Mouse (Mus musculus): ENCODE results near the gene Ndufa9.
A peak's percentile ranks its signal among the peaks of the same experiment; 100 is the strongest.

The Ndufa9 gene

DNA sequence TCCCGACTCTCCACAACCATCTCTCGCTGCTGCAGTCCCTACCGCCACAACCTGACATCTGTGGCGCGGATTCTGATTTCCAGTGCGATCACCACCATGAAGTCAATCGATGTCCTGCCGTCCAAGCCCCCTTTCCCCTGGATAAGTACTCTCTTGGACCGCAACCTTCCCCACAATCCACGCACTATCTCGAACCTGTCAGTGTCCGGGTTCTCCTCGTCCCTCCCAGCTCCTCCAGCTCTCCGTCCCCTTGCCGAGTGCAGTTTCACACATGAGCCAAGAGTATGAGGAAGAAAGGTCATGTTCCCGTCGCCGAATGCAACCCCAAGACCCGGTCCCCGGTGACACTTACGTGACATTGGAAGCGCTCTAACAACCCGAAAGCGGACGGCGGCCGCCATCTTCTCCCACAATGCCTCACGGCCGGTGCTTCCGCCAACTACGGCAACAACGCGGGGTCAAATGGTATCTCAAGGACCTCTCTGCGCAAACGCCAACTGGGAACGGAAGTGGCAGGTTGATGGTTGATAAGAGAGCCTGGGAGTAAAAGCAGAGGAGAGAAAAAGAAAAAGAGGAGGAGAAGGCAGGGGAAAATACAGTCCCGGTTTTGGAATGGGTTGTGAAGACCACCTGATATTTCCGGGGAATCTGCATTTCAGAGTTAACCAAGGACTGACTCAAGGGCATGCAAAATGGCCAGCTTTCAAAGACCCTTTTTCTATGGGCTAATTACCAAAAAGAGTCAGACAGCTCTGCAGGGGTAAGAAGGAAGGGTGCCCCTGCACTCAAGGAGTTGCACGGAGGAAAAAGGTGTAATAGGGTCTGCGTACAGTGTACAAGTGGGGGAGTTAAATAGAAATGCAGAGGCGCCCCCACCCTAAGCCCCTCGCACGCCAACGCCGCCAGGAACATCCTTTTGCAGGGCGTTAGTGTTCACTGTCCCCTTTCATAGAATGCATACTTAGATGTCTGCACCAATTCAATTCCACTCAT is at the start of gene Ndufa9:
Ndufa9 (minus strand) TSS at position 425 of the 993 bp plus-strand sequence.
- peak; percentile 94 for DNase-seq

GRCm38 (mm10) chr6:126877118-126877517 is 28.2 kb upstream of the Ndufa9 start:
- no peak for DNase-seq

DNA sequence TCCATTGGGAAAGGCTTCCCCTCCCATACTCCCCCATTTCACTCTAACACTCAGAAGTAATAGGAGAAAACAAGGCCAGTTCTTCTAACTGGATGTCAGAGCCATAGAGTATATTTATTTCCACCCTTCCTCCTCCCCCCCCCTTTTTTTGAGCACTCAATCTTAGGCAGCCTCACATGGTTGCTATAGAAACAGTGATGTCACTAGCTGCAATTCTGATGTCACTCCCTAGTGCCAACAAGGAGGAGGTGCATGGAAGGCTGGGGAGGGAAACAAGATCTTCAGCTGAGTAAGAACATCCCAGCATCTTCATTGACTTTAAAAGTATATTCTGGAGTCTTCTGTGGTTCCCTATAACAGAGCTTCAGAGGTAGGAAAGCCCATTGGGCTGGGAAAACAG is 3.9 kb upstream of the Ndufa9 start, which contains the start of gene Akap3:
Akap3 (plus strand) TSS at position 218 of the 400 bp plus-strand sequence.
- DNase-seq, result no peak

- DNase-seq, result no peak
These were observed 12.3 kb downstream of the Ndufa9 start for GRCm38 (mm10) chr6:126836628-126837027.

DNA sequence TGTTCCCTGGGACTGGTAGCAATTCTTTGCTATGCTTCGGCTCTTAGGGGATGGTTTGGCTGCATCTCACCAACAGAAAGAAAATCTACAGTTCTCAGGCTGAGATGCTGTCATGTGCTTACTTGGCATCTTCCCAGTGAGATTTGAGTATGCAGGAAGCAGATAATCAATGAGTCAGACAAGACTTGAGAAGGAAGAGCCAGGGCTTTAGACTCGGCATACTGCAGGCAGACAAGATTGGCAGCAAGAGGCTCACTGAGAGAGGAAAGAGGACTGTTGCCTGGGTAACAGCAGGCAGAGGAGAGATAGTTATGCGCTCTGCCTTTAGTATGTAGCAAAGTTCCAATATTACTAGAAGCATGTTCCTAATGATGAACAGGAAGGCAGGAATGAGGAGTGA is 25.8 kb downstream of the Ndufa9 start:
- no peak for DNase-seq

DNA sequence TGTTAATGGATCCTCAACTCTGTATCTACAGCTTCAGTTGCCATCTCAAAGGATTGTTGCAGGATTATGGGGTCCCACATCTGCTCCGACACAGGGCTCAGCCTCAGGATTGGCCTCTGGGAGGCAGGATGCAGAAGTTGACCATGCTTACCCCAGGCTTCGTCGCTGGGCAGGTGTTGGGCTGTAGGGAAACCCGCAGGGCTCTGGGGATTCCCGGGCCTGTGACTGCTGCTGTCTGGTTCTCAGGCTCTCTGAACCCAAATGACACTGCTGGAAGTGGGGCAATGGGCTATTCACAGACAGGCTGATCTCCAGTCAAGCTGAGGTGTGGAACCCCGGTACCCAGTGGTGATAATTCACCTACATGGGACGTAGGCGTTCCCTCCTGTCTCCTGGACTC is 32.6 kb downstream of the Ndufa9 start:
- DNase-seq, result no peak

GRCm38 (mm10) chr6:126815206-126815750 is 33.7 kb downstream of the Ndufa9 start:
- no peak for DNase-seq

DNA sequence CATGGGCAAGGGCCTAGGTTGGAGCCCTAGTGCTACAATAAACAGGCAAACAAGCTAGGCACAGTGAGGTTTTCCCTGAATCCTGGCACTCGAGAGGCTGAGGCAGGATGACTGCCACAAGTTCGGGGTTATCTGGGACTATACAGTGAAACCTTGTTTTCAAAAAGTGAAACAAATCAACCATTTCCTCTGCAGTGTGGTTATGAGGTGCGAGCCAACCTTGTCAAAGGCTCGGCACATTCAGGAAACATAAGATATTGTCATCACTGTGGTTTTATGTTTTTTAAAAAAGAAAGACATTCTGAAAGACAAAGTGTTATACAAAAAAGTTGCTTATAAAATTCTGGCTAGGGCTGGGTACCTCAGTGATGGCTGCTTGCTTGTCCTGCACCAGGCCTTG is 37.5 kb downstream of the Ndufa9 start:
- DNase-seq, result no peak

- DNase-seq, result no peak
These were observed 40.4 kb downstream of the Ndufa9 start for GRCm38 (mm10) chr6:126808561-126808960.

- DNase-seq, result peak; percentile 34
These were observed 40.8 kb downstream of the Ndufa9 start for GRCm38 (mm10) chr6:126808134-126808533.

DNA sequence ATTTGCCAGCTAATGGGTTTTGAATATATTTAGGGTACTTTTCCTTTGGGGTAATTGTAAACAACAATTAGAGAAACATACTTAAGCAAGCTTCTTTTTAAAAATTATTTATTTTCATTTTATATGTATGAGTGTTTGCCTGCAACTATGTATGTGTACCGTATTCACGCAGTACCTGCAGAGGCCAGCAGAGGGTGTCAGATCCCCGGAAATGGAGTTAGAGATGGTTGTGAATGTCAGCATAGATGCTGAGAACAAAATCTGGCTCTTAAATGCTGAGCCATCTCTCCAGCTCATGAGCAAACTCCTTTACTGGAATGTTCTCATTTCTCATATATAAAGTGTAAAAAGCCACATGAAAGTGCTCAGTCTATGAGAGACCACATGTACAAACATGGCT is 42.2 kb downstream of the Ndufa9 start:
- no peak for DNase-seq

- peak; percentile 43 for DNase-seq
These were observed 46.0 kb downstream of the Ndufa9 start for GRCm38 (mm10) chr6:126802946-126803345.

- DNase-seq, result no peak
These were observed 54.2 kb downstream of the Ndufa9 start for GRCm38 (mm10) chr6:126794751-126795150.

- no peak for DNase-seq
These were observed 55.2 kb downstream of the Ndufa9 start for GRCm38 (mm10) chr6:126793689-126794088.

GRCm38 (mm10) chr6:126791964-126792363 is 57.0 kb downstream of the Ndufa9 start:
- DNase-seq, result peak; percentile 21

DNA sequence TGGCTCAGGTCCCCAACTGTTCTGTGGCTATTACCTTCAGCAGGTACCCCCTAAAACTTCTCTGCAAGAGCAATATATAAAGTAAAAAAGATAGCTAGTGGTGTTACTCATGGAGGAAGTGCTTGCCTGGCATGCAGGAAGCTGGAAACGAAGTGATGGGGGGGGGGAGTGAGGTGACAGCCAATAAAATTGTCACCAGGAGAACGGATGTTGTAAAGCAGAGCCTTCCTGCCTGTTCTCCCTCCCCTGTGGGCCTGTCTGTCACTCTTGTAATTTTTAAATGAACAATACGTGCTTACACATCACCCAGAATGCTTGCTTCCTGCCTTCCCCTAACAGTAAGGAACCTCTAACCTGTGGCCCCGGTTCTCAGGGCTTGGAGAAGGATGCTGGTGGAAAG is 57.4 kb downstream of the Ndufa9 start:
- no peak for DNase-seq

GRCm38 (mm10) chr6:126788863-126789262 is 60.1 kb downstream of the Ndufa9 start:
- DNase-seq, result no peak

GRCm38 (mm10) chr6:126784206-126784605 is 64.7 kb downstream of the Ndufa9 start:
- DNase-seq, result no peak

DNA sequence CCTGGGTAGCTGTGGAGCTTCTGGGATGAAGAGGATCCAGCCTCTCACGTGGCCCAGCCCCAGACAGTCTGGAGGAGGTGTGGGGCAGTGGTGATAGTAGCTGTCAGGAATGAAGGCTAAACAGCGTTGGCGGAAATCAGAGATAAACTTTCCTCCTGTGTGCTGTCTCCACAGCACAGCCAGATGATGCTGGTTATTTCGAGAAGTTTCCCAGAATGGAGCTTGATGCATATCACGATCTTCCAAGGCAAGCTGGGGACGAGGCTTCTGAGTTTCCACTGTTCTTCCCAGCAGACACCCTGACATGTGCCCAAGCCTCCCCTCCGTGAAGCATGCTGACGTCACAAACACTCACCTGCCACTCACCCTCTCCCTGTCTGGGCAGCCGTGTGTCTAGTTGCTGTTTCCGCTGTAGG is 65.3 kb downstream of the Ndufa9 start:
- peak; percentile 63 for DNase-seq

- no peak for DNase-seq
These were observed 65.9 kb downstream of the Ndufa9 start for GRCm38 (mm10) chr6:126783056-126783455.

- no peak for DNase-seq
These were observed 71.0 kb downstream of the Ndufa9 start for GRCm38 (mm10) chr6:126777889-126778288.

DNA sequence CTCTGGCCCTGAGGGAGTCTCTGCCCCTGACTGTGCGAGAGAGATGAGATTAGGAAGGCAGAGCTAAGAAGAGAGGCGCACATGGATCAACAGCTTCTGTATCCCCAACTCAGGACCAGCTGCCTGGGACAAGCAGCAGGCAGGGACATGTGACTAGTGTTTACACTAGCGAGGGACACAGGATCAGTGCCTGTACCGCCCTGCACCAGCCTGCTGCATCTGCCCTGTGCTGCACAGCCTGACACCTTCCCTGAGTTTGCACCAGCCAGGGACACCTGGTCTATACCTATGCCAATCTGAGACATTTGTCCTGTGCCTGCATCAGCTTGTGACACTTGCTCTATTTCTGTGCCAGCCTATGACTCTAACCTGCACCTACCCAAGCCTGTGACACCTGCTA is 75.1 kb downstream of the Ndufa9 start:
- no peak for DNase-seq

DNA sequence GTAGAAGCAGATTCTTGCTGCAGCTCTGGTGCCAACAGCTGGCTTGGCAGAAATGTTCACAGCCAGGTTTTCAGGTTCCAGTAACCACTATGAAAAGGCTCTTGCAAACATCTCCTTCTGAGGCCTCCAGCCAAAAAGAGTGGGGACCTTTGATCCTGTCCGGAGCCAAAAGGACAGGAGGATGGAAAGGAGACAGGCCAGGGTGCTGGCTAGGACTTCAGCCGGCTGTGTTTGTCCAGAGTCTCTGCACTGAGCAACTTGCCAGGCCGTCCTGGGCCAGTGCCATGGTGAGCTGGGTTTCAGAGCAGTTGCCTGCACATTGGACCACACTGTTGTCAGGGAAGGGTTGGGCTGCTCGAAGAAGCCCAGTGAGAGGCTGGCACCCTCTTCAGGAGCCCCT is 76.6 kb downstream of the Ndufa9 start:
- DNase-seq, result peak; percentile 45
